Mouse (Mus musculus) liver, embryonic 16.5 days (tissue): ENCODE measurements around the gene Tacc2. TPM values are rescaled to one million over a fixed set of nuclear protein-coding genes. Genes with fewer than 3 reads are reported as not detected.

Experiments used
- ATAC-seq: fragments of 200-750 bp; cut with Nextera tagmentation; 2 replicates; pipeline ENCODE4 v1.8.0; 2017; ENCODE audit warnings: low read depth, mild to moderate bottlenecking, moderate number of reproducible peaks, moderate library complexity
- H3K27ac ChIP-seq: fragments of 300-500 bp; sonication (generic); 2 replicates; pipeline ENCODE4 v1.5.1; 2014; ENCODE audit warnings: mild to moderate bottlenecking, low read length
- H3K27me3 ChIP-seq: fragments of 300-500 bp; sonication (generic); 2 replicates; pipeline ENCODE4 v1.6.1; 2014; ENCODE audit warnings: low read depth, low read length, mixed read lengths; ENCODE audit not compliant: control insufficient read depth, insufficient read depth
- H3K36me3 ChIP-seq: fragments of 300-500 bp; sonication (generic); 2 replicates; pipeline ENCODE4 v1.6.1; 2014; ENCODE audit warnings: mild to moderate bottlenecking; ENCODE audit not compliant: control insufficient read depth, insufficient read depth
- H3K4me1 ChIP-seq: fragments of 300-500 bp; sonication (generic); 2 replicates; pipeline ENCODE4 v1.6.1; 2014; ENCODE audit warnings: low read depth, low read length, mixed read lengths; ENCODE audit not compliant: control insufficient read depth
- H3K4me2 ChIP-seq: fragments of 300-500 bp; sonication (generic); 2 replicates; pipeline ENCODE4 v1.6.1; 2014; ENCODE audit warnings: low read depth, low read length, mixed read lengths
- H3K4me3 ChIP-seq: fragments of 300-500 bp; sonication (generic); 2 replicates; pipeline ENCODE4 v1.5.1; 2014; ENCODE audit warnings: low read depth, mild to moderate bottlenecking, low read length
- H3K9ac ChIP-seq: fragments of 300-500 bp; sonication (generic); 2 replicates; pipeline ENCODE4 v1.6.1; 2014; ENCODE audit warnings: low read depth, low read length
- H3K9me3 ChIP-seq: fragments of 300-500 bp; sonication (generic); replicated peaks from 2 replicates; pipeline ENCODE4 v1.6.1; 2016; ENCODE audit warnings: low read length; ENCODE audit not compliant: control insufficient read depth
- WGBS: fragments of 180-500 bp; shearing (Covaris S2); extraction: QIAGEN DNeasy Blood & Tissue Kit; methylation state at CpG from one replicate; pipeline ENCODE4 v1.1.7; 2014; ENCODE audit not compliant: insufficient replicate concordance; 5-methylcytosine and 5-hydroxymethylcytosine counted together
- polyA plus RNA-seq: library from polyadenylated mRNA; unstranded; fragments of >200 nt; fragmentation: Nextera tagmentation; extraction: Ambion mirVana; gene quantifications from 2 replicates; pipeline ENCODE4 v1.2.1, GENCODE M21; 2015

Tacc2 gene
- polyA plus RNA-seq, 1 experiment from 2014 or later, result 3.3 TPM

DNA sequence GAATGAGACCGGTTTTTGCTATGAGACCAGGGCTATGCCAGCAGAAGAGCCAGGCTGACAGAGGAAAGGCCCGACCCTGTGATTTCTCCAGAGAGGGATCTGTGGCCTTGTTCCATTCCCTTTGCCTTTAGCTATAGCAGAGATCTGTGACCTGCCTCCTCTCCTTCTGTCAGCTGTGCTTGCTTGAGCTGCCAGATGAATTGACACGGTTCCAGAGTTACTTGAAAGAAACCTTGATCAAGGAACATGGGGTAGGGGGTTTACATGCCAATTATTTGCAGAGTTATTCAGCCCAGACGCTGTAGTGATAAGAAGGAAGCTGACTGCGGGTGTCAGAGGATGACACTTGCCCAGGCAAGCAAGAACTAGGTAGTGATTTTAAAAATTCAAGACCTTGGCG is 20.3 kb downstream of the Tacc2 start:
- Histone ChIP-seq H3K9me3 (no peaks in the 10 kb centered on the region), H3K27me3 (no peaks in the 10 kb centered on the region), H3K4me1 (no peaks in the 10 kb centered on the region; the same call in 1 of the 2 replicates), H3K36me3 (no peaks in the 10 kb centered on the region), H3K27ac (no peak overlapping the region), H3K4me2 (no peak overlapping the region), H3K4me3 (no peak overlapping the region), H3K9ac (no peak overlapping the region)
- ATAC-seq, result no peak
- 44% methylated on average over 6 of the region's 6 CpGs for WGBS

DNA sequence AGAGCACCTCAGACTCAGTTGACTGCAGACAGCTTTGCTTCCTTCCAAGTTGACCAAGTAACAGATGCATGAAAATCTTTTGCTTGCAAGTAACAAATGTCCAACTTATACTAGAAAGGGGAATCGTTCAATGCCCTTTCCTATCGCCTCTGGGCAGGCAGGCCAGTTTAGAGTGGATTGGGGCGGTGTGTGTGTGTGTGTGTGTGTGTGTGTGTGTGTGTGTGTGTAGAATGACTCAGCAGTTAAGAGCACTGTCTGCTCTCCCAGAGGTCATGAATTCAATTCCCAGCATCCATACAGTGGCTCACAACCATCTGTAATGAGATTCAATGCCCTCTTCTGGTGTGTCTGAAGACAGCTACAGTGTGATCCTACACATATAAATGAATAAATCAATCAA is 22.8 kb downstream of the Tacc2 start:
- 49% methylated on average over 3 of the region's 3 CpGs for WGBS
- no peak overlapping the region for H3K4me3 ChIP-seq
- no peaks in the 10 kb centered on the region for H3K36me3 ChIP-seq
- H3K27ac ChIP-seq, result no peak overlapping the region
- no peak overlapping the region for H3K4me2 ChIP-seq
- no peaks in the 10 kb centered on the region for H3K9me3 ChIP-seq
- no peaks in the 10 kb centered on the region; the same call in 1 of the 2 replicates for H3K4me1 ChIP-seq
- no peak overlapping the region for H3K9ac ChIP-seq
- H3K27me3 ChIP-seq, result no peaks in the 10 kb centered on the region
- ATAC-seq, result no peak

DNA sequence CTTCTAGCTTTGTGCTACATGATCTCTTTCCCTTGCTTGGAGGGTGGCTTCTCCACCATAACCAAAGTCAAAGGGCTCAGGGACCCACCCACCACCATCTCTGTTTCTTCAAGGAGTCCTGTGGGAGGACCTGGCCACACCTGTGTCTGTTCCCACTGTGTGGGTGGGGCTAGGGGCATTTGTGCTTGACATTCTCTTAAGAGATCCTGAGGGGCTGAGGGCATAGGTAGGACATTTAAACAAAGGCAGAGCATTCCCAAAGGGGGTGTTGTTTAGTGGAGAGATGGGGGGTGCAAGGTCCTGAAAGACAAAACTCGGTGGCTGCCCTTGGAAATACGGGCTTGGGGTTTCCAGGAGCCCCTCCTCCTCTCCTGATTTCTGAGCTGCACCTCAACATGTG is 23.3 kb downstream of the Tacc2 start:
- no peak overlapping the region for H3K4me2 ChIP-seq
- 61% methylated on average over 2 of the region's 2 CpGs for WGBS
- no peak overlapping the region for H3K4me3 ChIP-seq
- no peaks in the 10 kb centered on the region for H3K36me3 ChIP-seq
- H3K4me1 ChIP-seq, result no peaks in the 10 kb centered on the region; the same call in 1 of the 2 replicates
- H3K9ac ChIP-seq, result no peak overlapping the region
- ATAC-seq, result no peak
- no peaks in the 10 kb centered on the region for H3K27me3 ChIP-seq
- H3K27ac ChIP-seq, result no peak overlapping the region
- no peaks in the 10 kb centered on the region for H3K9me3 ChIP-seq

DNA sequence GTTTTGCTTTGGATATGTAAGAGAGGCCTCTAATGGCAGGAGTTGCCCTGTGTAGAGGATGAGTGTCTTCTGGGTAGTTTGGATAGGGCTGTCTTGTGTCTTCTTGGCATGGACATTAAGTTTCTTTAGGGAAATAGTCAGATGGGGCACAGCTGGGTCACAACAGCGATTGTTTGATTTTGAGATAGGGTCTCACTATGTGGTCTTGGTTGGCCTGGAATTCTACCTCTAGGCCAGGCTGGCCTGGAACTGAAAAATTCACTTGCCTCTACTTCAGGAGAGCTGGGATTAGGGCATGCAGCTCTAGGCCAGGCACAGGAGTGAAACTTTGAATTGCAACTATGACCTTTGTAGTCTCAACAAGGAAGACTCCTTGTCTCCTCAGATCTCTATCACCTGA is 25.6 kb downstream of the Tacc2 start:
- no peak overlapping the region for H3K4me3 ChIP-seq
- no peaks in the 10 kb centered on the region for H3K9me3 ChIP-seq
- no peak for ATAC-seq
- no peak overlapping the region for H3K4me2 ChIP-seq
- WGBS, result 54% methylated on average over 1 of the region's 1 CpGs
- H3K9ac ChIP-seq, result no peak overlapping the region
- H3K36me3 ChIP-seq, result no peaks in the 10 kb centered on the region
- no peak overlapping the region for H3K27ac ChIP-seq
- no peaks in the 10 kb centered on the region for H3K27me3 ChIP-seq
- H3K4me1 ChIP-seq, result no peaks in the 10 kb centered on the region

DNA sequence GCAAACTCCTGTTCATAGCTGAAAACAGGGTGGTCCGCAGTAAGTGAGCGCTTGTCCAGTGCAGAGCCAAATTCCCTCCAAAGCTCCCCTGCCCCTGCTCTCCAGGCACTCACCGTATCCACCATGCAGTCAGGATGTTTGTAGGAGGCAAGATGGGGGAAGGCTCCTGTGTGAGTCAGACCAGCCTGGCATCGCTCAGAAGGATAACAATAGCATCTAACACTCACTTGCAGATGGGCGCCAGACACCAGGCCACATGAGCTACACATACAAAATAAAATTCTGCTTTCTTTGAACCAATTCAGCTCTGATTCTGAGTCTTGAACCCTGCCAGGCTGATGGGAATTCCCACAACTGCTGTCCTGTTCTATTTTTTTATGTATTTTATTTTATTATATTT is 26.3 kb downstream of the Tacc2 start:
- H3K27ac ChIP-seq, result no peak overlapping the region
- no peaks in the 10 kb centered on the region for H3K36me3 ChIP-seq
- H3K4me1 ChIP-seq, result no peaks in the 10 kb centered on the region
- no peak overlapping the region for H3K9ac ChIP-seq
- 61% methylated on average over 5 of the region's 5 CpGs for WGBS
- no peak overlapping the region for H3K4me2 ChIP-seq
- no peaks in the 10 kb centered on the region for H3K27me3 ChIP-seq
- H3K4me3 ChIP-seq, result no peak overlapping the region
- H3K9me3 ChIP-seq, result no peaks in the 10 kb centered on the region
- ATAC-seq, result no peak

DNA sequence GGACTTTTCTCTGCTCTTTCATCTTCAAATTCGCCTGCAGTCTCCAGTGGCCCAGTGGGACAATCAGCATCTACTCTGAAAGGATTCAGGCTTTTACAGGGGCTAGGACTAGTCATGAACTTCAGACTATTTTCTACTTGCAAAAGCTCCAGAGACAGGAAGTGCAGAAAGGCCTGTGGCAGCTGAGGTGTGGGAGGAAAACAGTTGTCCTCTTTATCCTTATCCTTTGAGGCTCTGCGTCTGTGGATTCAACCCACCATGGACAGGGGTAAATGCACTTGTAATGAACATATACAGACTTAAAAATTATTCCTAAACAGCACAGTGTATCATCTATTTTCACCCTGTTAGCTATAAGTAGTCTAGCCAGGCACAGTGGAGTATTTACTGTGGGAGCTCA is 27.2 kb downstream of the Tacc2 start:
- Histone ChIP-seq H3K4me2 (no peak overlapping the region), H3K9ac (no peak overlapping the region), H3K27ac (no peak overlapping the region), H3K4me1 (no peaks in the 10 kb centered on the region), H3K9me3 (no peaks in the 10 kb centered on the region), H3K4me3 (no peak overlapping the region), H3K36me3 (no peaks in the 10 kb centered on the region), H3K27me3 (no peaks in the 10 kb centered on the region)
- ATAC-seq, result no peak
- WGBS, result 58% methylated on average over 2 of the region's 2 CpGs

DNA sequence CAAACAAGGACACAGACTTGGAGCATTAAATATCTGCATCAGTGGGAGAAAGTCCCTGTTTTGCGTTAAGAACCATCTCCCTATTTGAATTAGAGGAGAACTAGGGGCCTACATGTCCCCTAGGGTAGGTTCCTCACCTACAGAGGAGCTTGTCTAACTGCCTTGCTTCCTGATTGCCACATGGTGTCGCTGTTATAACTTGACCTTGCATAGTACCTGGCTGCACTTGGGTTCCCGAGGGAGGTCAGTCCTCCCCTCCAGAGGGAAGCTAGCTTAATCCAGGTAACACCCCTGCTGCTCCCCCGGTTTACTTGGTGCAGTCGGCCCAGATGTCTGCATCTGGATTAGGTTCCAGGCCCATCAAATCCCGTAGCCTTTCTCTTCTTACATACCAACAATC is 27.9 kb downstream of the Tacc2 start:
- H3K27ac ChIP-seq, result no peak overlapping the region
- 13% methylated on average over 6 of the region's 6 CpGs for WGBS
- no peaks in the 10 kb centered on the region for H3K9me3 ChIP-seq
- no peak overlapping the region for H3K4me2 ChIP-seq
- no peak overlapping the region for H3K9ac ChIP-seq
- no peaks in the 10 kb centered on the region for H3K27me3 ChIP-seq
- H3K36me3 ChIP-seq, result no peaks in the 10 kb centered on the region
- H3K4me1 ChIP-seq, result no peaks in the 10 kb centered on the region
- H3K4me3 ChIP-seq, result no peak overlapping the region
- no peak for ATAC-seq

DNA sequence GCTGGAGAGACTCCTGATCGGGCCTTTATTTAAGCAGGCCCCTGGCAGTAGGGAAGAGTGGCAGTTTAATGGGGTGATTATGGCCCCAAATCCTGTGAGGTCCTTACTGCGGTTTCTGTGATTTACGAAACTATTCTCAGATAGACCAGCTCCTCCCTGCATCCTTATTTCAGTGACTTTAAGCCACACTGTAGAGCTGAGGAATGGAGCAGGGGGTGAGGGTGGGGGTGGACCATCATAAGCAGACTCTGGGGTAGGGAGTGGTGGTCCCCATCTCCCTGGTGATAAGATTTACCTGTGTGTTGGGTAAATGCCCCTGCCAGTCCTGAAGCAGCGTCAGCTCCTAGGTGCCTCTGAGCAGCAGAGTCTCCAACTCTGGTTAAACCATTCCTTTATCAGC is 29.7 kb downstream of the Tacc2 start:
- ATAC-seq, result no peak
- WGBS, result 71% methylated on average over 4 of the region's 4 CpGs
- Histone ChIP-seq H3K27ac (no peak overlapping the region), H3K4me1 (no peaks in the 10 kb centered on the region), H3K9ac (no peak overlapping the region), H3K9me3 (no peaks in the 10 kb centered on the region), H3K27me3 (no peaks in the 10 kb centered on the region), H3K4me3 (no peak overlapping the region), H3K36me3 (no peaks in the 10 kb centered on the region), H3K4me2 (no peak overlapping the region)

DNA sequence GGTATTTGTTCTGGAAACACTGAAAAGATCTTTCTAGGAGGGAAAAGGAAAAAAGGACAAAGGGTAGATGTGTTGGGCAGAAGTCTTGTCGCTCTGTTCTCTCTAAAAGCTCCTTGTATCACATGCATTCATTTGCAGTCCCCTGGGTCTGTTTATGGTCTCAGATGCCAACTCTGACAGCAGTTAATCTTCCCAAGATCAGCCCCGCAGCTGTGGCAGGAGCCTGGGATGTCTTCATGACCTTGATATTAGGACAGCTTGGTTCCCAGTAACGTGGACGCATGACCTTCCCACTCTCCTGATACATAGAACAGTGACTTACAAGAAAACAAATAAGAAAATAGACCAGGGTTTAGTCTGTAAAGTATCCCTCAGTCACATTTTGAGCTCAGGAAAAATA is 36.7 kb downstream of the Tacc2 start:
- Histone ChIP-seq H3K27me3 (no peaks in the 10 kb centered on the region), H3K36me3 (no peaks in the 10 kb centered on the region), H3K4me1 (no peaks in the 10 kb centered on the region), H3K9ac (no peak overlapping the region), H3K27ac (no peak overlapping the region), H3K4me3 (no peak overlapping the region), H3K4me2 (no peak overlapping the region), H3K9me3 (no peaks in the 10 kb centered on the region)
- 69% methylated on average over 4 of the region's 4 CpGs for WGBS
- no peak for ATAC-seq

DNA sequence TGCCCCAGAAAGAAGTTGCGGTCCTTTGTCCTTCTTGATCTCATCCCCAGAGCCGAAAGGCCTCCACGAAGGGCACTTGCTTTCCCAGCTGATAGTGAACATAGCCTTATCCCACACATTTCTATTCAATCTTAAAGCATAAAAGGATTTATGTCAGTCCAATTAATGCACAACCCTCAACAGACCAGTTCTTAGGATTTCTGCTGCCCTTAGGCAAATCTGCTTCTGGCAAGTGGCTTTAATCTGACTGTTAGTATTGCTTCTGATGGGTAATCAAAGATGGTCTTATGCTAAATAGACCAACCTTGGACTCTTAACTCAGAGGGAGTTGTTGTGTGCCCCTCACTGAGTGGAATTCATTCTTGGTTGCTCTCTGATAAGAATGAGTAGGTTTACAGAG is 40.4 kb downstream of the Tacc2 start:
- Histone ChIP-seq H3K4me1 (no peaks in the 10 kb centered on the region), H3K4me3 (no peak overlapping the region), H3K4me2 (no peak overlapping the region), H3K27me3 (no peaks in the 10 kb centered on the region), H3K27ac (no peak overlapping the region), H3K36me3 (no peaks in the 10 kb centered on the region), H3K9me3 (no peaks in the 10 kb centered on the region), H3K9ac (no peak overlapping the region)
- 86% methylated on average over 3 of the region's 3 CpGs for WGBS
- no peak for ATAC-seq
